23 mouse cellular contexts compared by ENCODE assay signal in the genomic region with DNA sequence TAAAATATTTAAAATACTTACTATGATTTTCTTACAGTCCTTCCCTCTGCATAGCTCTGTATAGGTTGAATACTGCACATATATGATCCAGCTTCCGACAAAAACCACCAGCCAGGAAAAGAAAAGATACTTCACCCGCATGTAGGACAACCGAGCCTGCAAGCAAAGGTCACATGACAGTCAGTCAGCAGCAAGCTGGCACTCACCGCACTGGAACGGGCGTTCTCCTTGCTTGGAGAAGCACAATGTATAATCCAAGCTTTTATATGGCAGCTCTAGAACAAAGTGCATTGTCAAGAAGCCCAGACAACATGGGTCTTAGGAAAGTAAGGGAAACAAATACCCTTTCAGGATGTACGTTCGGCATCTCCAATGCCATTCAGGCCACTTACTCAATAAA. TPM values are rescaled to one million over a fixed set of nuclear protein-coding genes. Genes with fewer than 3 reads are reported as not detected.
DNase-seq lines count a peak whose midpoint lies in the region; ATAC-seq lines count a peak whose summit lies in the region.
"Had no signal": no experiment of that assay in that cellular context is flagged by ENCODE, and none has a peak within 500 bp of the region (broad histone marks: within the 10 kb centered on the region; RNA-seq: fewer than 3 reads in every experiment).

No protein-coding gene starts in this region.

- H3K27ac ChIP-seq in kidney, embryonic 16.5 days (ENCODE audit: low read length), result no peak overlapping the region
- H3K27ac ChIP-seq in hindbrain, embryonic 14.5 days, result no peak overlapping the region
- H3K27ac ChIP-seq: embryonic facial prominence, embryonic 12.5 days; forebrain, embryonic 13.5 days; heart, embryonic 13.5 days; limb, embryonic 12.5 days; liver, embryonic 12.5 days; neural tube, embryonic 15.5 days had no signal

- DNase-seq in cerebellum, adult 11-12 months, result peak; percentile 66
- no peak for DNase-seq in cerebellum, postnatal 4 days (ENCODE audit: low spot score in 2 of 2)
- DNase-seq in kidney, adult 11 months, result peak; percentile 44
- peak; percentile 51 for DNase-seq in cerebellum, adult 8-10 months
- peak; percentile 43 for DNase-seq in kidney, postnatal 14 days
- no peak for DNase-seq in hindbrain, embryonic 14.5 days (ENCODE audit: low spot score)
- DNase-seq in thymus, postnatal 36 days, result no peak
- DNase-seq: adrenal gland, postnatal 25 days; gastrocnemius, postnatal 25 days; lung, adult 2 months; lung, postnatal 4 days; thymus, postnatal 14 days had no signal

- no peak overlapping the region for H3K9ac ChIP-seq in kidney, embryonic 16.5 days (replicated peaks; ENCODE audit: low read length)
- H3K9ac ChIP-seq in hindbrain, embryonic 14.5 days, result no peak overlapping the region
- H3K9ac ChIP-seq: embryonic facial prominence, embryonic 12.5 days; forebrain, embryonic 13.5 days; heart, embryonic 13.5 days; limb, embryonic 12.5 days; liver, embryonic 12.5 days; neural tube, embryonic 15.5 days had no signal

- no peak overlapping the region for H3K4me2 ChIP-seq in kidney, embryonic 16.5 days (replicated peaks; ENCODE audit: low read depth, low read length)
- H3K4me2 ChIP-seq in hindbrain, embryonic 14.5 days (replicated peaks), result no peak overlapping the region
- H3K4me2 ChIP-seq: embryonic facial prominence, embryonic 12.5 days; forebrain, embryonic 13.5 days; heart, embryonic 13.5 days; limb, embryonic 12.5 days; liver, embryonic 12.5 days; neural tube, embryonic 15.5 days had no signal

- WGBS in kidney, embryonic 16.5 days, result 82% methylated on average over 8 of the region's 8 CpGs
- WGBS in hindbrain, embryonic 14.5 days, result 70% methylated on average over 8 of the region's 8 CpGs

- no peaks in the 10 kb centered on the region for H3K27me3 ChIP-seq in kidney, embryonic 16.5 days (ENCODE audit: insufficient read depth, low read length)
- no peaks in the 10 kb centered on the region for H3K27me3 ChIP-seq in hindbrain, embryonic 14.5 days (ENCODE audit: control insufficient read depth, insufficient read depth, low read length)
- H3K27me3 ChIP-seq: embryonic facial prominence, embryonic 12.5 days; forebrain, embryonic 13.5 days; heart, embryonic 13.5 days; limb, embryonic 12.5 days; liver, embryonic 12.5 days; neural tube, embryonic 15.5 days had no signal

- no peaks in the 10 kb centered on the region for H3K4me1 ChIP-seq in kidney, embryonic 16.5 days (ENCODE audit: insufficient read depth, low read length)
- no peaks in the 10 kb centered on the region for H3K4me1 ChIP-seq in hindbrain, embryonic 14.5 days (replicated peaks; ENCODE audit: control insufficient read depth, insufficient read depth, low read length)
- H3K4me1 ChIP-seq: forebrain, embryonic 13.5 days; heart, embryonic 13.5 days; limb, embryonic 12.5 days; neural tube, embryonic 15.5 days had no signal

- H3K36me3 ChIP-seq in kidney, embryonic 16.5 days (ENCODE audit: insufficient read depth, low read length), result no peaks in the 10 kb centered on the region
- H3K36me3 ChIP-seq in hindbrain, embryonic 14.5 days (replicated peaks; ENCODE audit: control insufficient read depth, insufficient read depth), result no peaks in the 10 kb centered on the region
- H3K36me3 ChIP-seq: embryonic facial prominence, embryonic 12.5 days; heart, embryonic 13.5 days; limb, embryonic 12.5 days; liver, embryonic 12.5 days; neural tube, embryonic 15.5 days had no signal

- ATAC-seq in kidney, embryonic 16.5 days (ENCODE audit: low FRiP score, low TSS enrichment), result no peak
- ATAC-seq in hindbrain, embryonic 14.5 days (ENCODE audit: low FRiP score), result no peak
- ATAC-seq: activated CD4-positive, CD25-positive, alpha-beta regulatory T cell, adult 4 months; CD4-positive, CD25-positive, alpha-beta regulatory T cell, adult 4 months; forebrain, embryonic 13.5 days; liver, embryonic 12.5 days; midbrain, embryonic 16.5 days had no signal

- no peaks in the 10 kb centered on the region for H3K9me3 ChIP-seq in kidney, embryonic 16.5 days (ENCODE audit: low read length)
- no peaks in the 10 kb centered on the region for H3K9me3 ChIP-seq in hindbrain, embryonic 14.5 days (ENCODE audit: control insufficient read depth, low read length)
- H3K9me3 ChIP-seq: embryonic facial prominence, embryonic 12.5 days; forebrain, embryonic 13.5 days; heart, embryonic 13.5 days; limb, embryonic 12.5 days; liver, embryonic 12.5 days; neural tube, embryonic 15.5 days had no signal

- no peak overlapping the region for H3K4me3 ChIP-seq in kidney, embryonic 16.5 days (ENCODE audit: low read length)
- H3K4me3 ChIP-seq in hindbrain, embryonic 14.5 days (replicated peaks; ENCODE audit: low read length), result no peak overlapping the region
- H3K4me3 ChIP-seq: embryonic facial prominence, embryonic 12.5 days; erythroblast, embryonic 14.5 days; forebrain, embryonic 13.5 days; heart, embryonic 13.5 days; limb, embryonic 12.5 days; liver, embryonic 12.5 days; neural tube, embryonic 15.5 days had no signal

RNA-seq across cellular contexts. Expression of gene Rpl5, which starts 24.3 kb away (rescaled TPM):
- 81.1 and 82.6 TPM in 2 replicates for polyA plus RNA-seq in kidney, embryonic 16.5 days (2015; fragmentation: Nextera tagmentation; extraction: Ambion mirVana)
- polyA plus RNA-seq in hindbrain, embryonic 14.5 days (2014; fragmentation: Nextera tagmentation; extraction: Ambion mirVana), result 52.2 and 62.2 TPM in 2 replicates

RNA-seq across cellular contexts. Expression of gene Evi5, which starts 49.7 kb away (rescaled TPM):
- polyA plus RNA-seq in kidney, embryonic 16.5 days (2015; fragmentation: Nextera tagmentation; extraction: Ambion mirVana), result 76.5 and 79.9 TPM in 2 replicates
- 49.1 and 53.3 TPM in 2 replicates for polyA plus RNA-seq in hindbrain, embryonic 14.5 days (2014; fragmentation: Nextera tagmentation; extraction: Ambion mirVana)

Comparison
In these comparisons a context has a peak if more than half of its experiments do, and no peak if none do; other contexts are left out.
1. DNase-seq: peak in cerebellum, adult 11-12 months (single experiment), kidney, adult 11 months (single experiment), cerebellum, adult 8-10 months (single experiment) and kidney, postnatal 14 days (single experiment); none in cerebellum, postnatal 4 days (0 of 2), hindbrain, embryonic 14.5 days (single experiment) and thymus, postnatal 36 days (0 of 2).